Mouse (Mus musculus): ENCODE data around the gene Klhl36. TPM values are rescaled to one million over a fixed set of nuclear protein-coding genes. Genes with fewer than 3 reads are reported as not detected.
"Not testable (repeated sequence)": the region's sequence is repeated elsewhere in the genome, so short reads cannot be mapped to it uniquely, and the experiment has no call there.

Klhl36 gene
- total RNA-seq, 2 experiments from 2014 or later: 2.5 to 6.7 TPM

- ATAC-seq (replicated peaks; ENCODE audit: poor library complexity, severe bottlenecking): no peak
Measured at GRCm38 (mm10) chr8:119832931-119833330, 29.1 kb upstream of the Klhl36 start.

GRCm38 (mm10) chr8:119834676-119835075 is 27.4 kb upstream of the Klhl36 start:
- no peak for ATAC-seq (replicated peaks; ENCODE audit: poor library complexity, severe bottlenecking)

DNA sequence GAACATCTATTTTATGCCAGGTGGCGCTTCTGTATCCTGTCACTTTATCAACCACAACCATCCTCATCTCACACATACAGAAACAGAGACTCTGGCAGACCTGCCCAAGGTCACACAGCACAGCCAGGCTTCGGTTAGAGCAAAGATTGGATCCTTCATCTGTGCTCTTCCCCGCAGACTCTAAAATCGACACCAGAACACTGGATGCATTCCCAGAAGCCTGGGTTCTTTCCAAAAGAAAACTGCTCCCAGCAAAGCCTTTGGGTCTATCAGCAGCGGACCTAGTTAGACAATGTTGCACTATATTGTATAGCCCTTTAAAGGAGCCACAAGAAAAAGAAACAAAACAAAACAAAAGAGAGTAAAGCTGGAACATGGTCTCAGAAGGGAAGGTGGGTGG is 26.8 kb upstream of the Klhl36 start:
- no peak for ATAC-seq (replicated peaks; ENCODE audit: poor library complexity, severe bottlenecking)

DNA sequence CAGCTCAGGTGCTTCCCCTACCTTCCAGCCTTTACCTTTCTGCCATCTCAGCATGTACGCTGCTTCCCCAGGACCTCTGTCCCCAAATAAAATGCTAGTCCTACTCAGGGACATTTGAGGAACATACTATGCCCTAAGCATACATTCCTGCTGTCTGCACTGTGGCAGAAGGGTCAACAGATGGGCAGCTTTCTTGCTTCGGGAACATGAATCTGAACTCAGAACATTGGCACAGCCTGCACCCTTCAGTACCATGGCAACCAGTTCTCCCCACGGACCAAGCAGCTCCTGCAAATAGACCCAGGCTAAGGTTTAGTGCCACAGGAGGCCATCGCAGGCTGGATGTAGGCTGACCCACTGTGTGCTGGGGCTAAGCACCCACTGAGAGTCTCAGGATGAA is 25.2 kb upstream of the Klhl36 start:
- ATAC-seq (replicated peaks; ENCODE audit: poor library complexity, severe bottlenecking): no peak

DNA sequence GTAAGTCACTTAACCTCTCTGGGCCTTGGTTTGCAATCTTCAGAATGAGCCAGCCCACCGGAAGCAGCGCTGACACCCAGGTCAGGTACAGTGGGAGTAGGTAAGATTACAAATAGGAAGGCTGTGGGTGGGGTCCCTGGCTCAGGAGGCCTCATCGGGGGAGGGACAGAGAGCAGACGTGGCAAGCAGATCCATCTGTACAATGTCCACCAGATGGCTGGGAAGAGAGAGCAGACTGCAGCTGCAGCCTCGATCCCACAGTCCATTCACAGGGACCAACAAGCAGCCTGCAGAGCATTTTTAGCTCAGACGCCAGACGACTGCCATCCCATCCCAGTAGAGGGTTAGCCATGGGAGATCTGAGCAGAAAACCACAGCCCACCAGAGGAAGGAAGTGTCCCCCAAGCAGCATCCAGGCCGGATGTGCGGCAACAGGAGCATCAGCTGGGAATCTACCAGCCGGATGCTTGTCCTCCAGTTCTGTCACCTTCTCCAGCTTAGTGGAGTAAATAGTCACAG is 24.5 kb upstream of the Klhl36 start:
- ATAC-seq (replicated peaks; ENCODE audit: poor library complexity, severe bottlenecking): peak; percentile 55

- ATAC-seq (replicated peaks; ENCODE audit: poor library complexity, severe bottlenecking): peak; percentile 41
Measured at GRCm38 (mm10) chr8:119838100-119838982, 23.7 kb upstream of the Klhl36 start.

DNA sequence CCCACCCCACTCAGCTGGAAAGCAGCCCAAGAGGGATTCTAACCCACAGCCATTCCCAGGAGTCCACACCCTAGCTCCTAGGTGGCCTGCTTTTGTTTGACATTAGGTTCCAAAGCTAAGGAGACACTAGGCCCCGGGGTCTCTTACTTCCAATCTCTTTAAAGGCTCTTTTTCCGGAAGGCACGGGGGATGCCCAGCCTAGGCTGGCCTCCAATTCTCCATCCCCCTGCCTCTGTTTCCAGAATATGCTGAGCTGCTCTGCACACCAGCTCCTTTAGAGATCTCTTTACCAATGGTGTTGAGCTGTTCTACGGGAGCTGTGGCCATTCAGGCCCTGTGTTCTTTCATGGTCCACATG is 23.1 kb upstream of the Klhl36 start:
- ATAC-seq (replicated peaks; ENCODE audit: poor library complexity, severe bottlenecking): no peak

DNA sequence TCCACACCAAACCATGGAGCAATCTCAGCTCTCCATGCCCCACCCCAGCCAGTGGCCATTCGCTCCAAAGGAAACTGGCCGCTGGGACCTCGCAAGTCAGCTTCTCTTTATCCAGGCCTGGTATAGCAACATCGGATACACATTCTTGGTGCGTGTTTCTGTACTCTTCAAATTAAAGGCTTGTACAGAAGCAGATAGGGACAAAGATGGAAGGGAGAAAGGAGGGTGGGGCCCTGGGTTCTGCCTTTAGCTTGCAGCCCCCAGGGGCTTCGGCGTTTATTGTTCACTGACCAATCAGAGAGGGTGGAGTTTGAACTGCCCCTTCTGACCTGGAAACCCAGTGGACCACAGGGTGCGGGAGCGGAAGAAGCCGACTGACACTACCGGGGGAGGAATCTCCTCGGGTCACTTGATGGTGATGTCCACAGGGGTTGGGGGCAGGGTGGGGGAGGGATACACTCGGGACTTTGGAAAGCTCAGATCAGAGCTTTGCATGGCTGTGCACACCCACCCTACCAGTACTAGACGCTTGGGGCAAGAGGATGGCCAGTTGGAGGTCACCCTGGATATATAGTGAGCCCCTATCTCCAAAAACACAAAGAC is 22.5 kb upstream of the Klhl36 start:
- ATAC-seq (replicated peaks; ENCODE audit: poor library complexity, severe bottlenecking): no peak

- peak; percentile 79 for ATAC-seq (replicated peaks; ENCODE audit: poor library complexity, severe bottlenecking)
Measured at GRCm38 (mm10) chr8:119840275-119840808, 21.7 kb upstream of the Klhl36 start, which contains the start of gene Cotl1. Gene Cotl1 (minus strand): TSS chr8:119840544.

GRCm38 (mm10) chr8:119840905-119841411 is 21.1 kb upstream of the Klhl36 start:
- no peak for ATAC-seq (replicated peaks; ENCODE audit: poor library complexity, severe bottlenecking)

DNA sequence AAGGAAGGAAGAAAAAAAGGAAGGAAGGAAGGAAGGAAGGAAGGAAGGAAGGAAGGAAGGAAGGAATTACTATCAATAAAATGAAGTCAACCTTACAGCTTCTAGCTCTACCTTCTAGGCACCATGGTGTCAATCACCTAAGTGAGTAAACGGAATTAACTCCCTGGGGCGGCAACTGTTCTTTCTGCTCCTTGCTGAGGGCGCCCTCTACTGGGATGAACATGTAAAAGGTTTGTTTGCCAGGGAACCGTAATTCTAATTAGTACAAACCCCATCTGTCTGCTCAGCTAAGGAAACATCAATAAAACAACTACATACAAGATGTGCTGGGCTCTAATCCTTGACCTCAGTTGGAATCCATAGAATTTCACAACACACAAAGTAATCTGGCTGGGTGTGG is 18.6 kb upstream of the Klhl36 start:
- peak; percentile 15; the same call in 1 of the 2 replicates for ATAC-seq (replicated peaks; ENCODE audit: poor library complexity, severe bottlenecking)

GRCm38 (mm10) chr8:119844577-119844976 is 17.5 kb upstream of the Klhl36 start:
- ATAC-seq (replicated peaks; ENCODE audit: poor library complexity, severe bottlenecking): peak; percentile 40

- ATAC-seq (replicated peaks; ENCODE audit: poor library complexity, severe bottlenecking): not testable (repeated sequence)
Measured at GRCm38 (mm10) chr8:119845741-119846140, 16.3 kb upstream of the Klhl36 start.

- ATAC-seq (replicated peaks; ENCODE audit: poor library complexity, severe bottlenecking): no peak; the same call in 1 of the 2 replicates
Measured at GRCm38 (mm10) chr8:119847232-119847922, 14.7 kb upstream of the Klhl36 start.

- no peak for ATAC-seq (replicated peaks; ENCODE audit: poor library complexity, severe bottlenecking)
Measured at GRCm38 (mm10) chr8:119853521-119853920, 8.5 kb upstream of the Klhl36 start.

DNA sequence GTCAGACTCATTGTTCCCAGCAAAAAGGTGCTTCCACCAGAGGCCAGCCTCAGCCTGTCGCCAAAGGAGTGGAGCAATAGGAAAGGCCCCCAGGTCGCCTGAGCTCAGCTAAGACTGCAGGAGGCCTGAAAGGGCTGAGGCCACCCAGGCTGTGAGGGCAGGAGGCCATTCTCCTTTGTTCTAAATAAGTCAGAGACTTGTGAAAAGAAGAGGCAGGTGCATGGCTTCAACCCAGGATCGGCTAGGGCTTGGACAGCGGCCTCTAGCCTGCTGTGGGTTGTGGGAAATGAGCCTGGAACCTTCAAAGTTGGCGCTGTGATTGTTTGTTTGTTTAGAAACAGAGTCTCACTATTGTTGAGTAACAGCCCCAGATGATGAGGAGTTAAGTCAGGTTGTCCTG is 8.0 kb upstream of the Klhl36 start:
- ATAC-seq (replicated peaks; ENCODE audit: poor library complexity, severe bottlenecking): no peak

DNA sequence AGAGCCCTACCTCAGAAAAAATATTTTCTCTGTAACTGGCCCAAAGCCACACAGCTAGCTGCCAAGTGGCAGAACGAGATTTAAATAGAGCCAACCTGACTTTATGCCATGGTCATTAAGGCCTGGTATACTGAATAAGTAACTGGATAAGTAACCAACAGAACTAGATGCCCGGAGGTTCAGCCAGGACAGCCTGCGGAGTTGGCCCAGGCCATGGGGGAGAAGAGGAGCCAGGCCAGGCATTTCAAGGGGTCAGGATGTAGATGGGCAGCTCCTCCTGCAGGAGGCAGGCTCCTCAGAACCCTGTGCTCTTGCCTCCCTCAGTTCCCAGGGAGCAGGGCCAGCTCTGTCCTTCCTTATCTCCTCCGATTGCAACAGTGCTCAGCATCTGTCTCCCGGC is 6.4 kb upstream of the Klhl36 start:
- no peak for ATAC-seq (replicated peaks; ENCODE audit: poor library complexity, severe bottlenecking)

- peak; percentile 76 for ATAC-seq (replicated peaks; ENCODE audit: poor library complexity, severe bottlenecking)
Measured at GRCm38 (mm10) chr8:119857767-119858166, 4.3 kb upstream of the Klhl36 start.

DNA sequence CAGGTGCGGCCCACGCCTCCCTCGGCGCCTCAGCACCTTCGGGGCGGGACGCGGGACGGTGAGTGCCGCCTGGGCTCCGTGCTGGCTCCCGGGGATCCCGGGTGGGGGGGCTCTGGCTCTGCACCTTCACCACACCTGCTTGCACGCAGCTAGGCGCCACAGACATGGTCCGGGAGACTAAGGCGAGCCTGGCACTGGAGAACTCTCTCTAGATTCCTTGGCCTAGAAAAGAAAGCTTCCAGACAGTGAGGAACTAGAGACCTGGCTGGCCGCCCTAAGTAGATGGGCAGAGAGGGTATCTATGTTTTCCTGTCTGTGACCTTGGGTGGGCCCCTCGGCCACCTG is 296 bp downstream of the Klhl36 start:
- ATAC-seq (replicated peaks; ENCODE audit: poor library complexity, severe bottlenecking): no peak

DNA sequence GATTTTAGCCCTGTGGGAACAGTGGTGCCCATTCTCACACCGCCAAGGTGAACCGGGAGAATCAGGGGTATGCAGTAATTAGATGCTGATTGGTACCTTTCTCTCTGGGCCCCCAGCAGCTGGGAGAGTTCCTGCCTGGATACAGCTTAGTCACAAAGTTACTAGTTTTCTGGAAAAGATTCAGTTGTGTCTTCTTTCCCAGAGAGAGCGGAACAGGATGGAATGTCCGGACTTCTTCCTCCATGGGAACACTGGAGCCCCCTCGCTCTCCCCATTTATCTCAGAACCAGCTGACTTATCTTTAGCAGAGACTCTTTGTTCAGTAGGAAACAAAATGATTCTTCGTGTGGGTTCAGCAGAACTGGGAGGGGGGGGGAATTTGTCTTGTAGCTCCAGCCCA is 683 bp downstream of the Klhl36 start:
- ATAC-seq (replicated peaks; ENCODE audit: poor library complexity, severe bottlenecking): no peak

DNA sequence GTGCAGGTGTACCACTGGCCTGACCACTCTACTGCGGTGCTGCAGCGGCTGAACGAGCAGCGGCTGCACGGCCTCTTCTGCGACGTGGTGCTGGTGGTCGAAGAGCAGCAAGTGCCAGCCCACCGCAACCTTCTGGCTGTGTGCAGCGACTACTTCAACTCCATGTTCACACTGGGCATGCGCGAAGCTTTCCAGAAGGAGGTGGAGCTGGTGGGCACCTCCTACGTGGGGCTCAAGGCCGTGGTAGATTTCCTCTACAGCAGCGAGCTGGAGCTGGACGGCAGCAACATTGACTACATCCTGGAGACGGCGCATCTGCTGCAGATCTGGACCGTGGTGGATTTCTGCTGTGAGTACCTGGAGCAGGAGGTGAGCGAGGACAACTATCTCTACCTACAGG is 7.5 kb downstream of the Klhl36 start:
- no peak for ATAC-seq (replicated peaks; ENCODE audit: poor library complexity, severe bottlenecking)

Data from granulocyte monocyte progenitor cell, adult 5-6 weeks (primary cell).